Mouse (Mus musculus) myocyte (in vitro differentiated cells): ENCODE measurements at regions not wholly inside any gene's neighbourhood (a gene's known extent, or its start where the extent isn't known, plus 50 kb on each side); places are given as distances from the start of the nearest gene placed in this dataset.

Experiments
- E2F4 ChIP-seq: IDR thresholded peaks from one replicate; pipeline ENCODE4 v1.6.1; 2011; ENCODE audit warnings: mild to moderate bottlenecking, control low read depth, moderate library complexity; ENCODE audit not compliant: insufficient read depth
- MAX ChIP-seq: IDR thresholded peaks from one replicate; pipeline ENCODE4 v1.6.1; 2011; ENCODE audit warnings: low read depth, mild to moderate bottlenecking, control low read depth
- REST ChIP-seq: IDR thresholded peaks from one replicate; pipeline ENCODE4 v1.6.1; 2011; ENCODE audit warnings: mild to moderate bottlenecking, control low read depth, moderate library complexity; ENCODE audit not compliant: insufficient read depth, insufficient read length
- TCF12 ChIP-seq: IDR thresholded peaks from one replicate; pipeline ENCODE4 v1.6.1; 2011; ENCODE audit warnings: mild to moderate bottlenecking, control low read depth; ENCODE audit not compliant: poor library complexity, insufficient read depth, severe bottlenecking

GRCm38 (mm10) chr13:39032263-39032662 lies 71.6 kb upstream of the Slc35b3 start:
- TF ChIP-seq REST = no peak
- no peak for TF ChIP-seq MAX
- no peak for TF ChIP-seq TCF12
- TF ChIP-seq E2F4 = no peak
